Mouse (Mus musculus): Measurements from ENCODE around the gene Selenon.

- no peak for TF ChIP-seq CTCF (IDR thresholded peaks at IDR 0.05; ENCODE audit: control insufficient read depth, insufficient read depth, insufficient read length)
- TF ChIP-seq CEBPB (IDR thresholded peaks at IDR 0.05; ENCODE audit: low read depth): no peak
- peak; percentile 71 for TF ChIP-seq USF1 (IDR thresholded peaks at IDR 0.05; ENCODE audit: low read depth)
These were observed 16.2 kb downstream of the Selenon start for GRCm38 (mm10) chr4:134535787-134536151.

Data from C2C12 (cell line).